Mouse (Mus musculus): ENCODE data around the gene Klhl20.

GRCm38 (mm10) chr1:161139496-161139895 lies 8.2 kb upstream of the Klhl20 start:
- TF ChIP-seq CTCF (IDR thresholded peaks at IDR 0.05; ENCODE audit: low read depth, low read length) (no peak), GATA1 (IDR thresholded peaks at IDR 0.05; ENCODE audit: borderline replicate concordance, low read length) (no peak)
